Mouse (Mus musculus) adrenal gland, postnatal 0 days (tissue): ENCODE data around the gene Pdgfc. TPM values are rescaled to one million over a fixed set of nuclear protein-coding genes. Genes with fewer than 3 reads are reported as not detected.

Source experiments
- polyA plus RNA-seq: library from polyadenylated mRNA; unstranded; fragments of >200 nt; fragmentation: Nextera tagmentation; extraction: Ambion mirVana; gene quantifications from 2 replicates; pipeline ENCODE4 v1.2.1, GENCODE M21; 2015

Pdgfc gene
- 16.1 and 37.2 TPM in 2 replicates for polyA plus RNA-seq

DNA sequence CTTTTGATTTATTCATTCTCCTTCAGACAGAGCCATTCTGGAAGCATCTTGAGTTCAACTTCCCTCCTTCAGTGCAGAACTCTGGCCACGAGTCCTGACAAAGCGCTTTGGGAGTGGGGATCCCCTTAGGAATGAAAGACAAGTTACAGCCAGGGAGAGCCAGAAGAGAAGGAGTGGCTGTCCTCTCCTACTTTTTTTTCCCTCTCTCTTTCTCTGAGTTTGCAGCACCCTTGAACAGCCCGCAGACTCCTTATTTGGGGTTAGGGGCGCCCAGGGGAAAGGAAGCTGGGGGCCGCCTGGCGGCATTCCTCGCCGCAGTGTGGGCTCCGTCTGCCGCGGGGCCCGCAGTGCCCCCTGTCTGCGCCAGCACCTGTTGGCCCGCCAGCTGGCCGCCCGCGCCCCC, at the start of gene Pdgfc:
TSS of gene Pdgfc (plus strand) at position 266 of the 403 bp plus-strand sequence.

Other genes starting within 250 kb of the Pdgfc start
- 7.5 and 7.7 TPM in 2 replicates for gene Gria2, start 233.6 kb upstream of the Pdgfc start, polyA plus RNA-seq
- gene Glrb, start 122.8 kb upstream of the Pdgfc start, polyA plus RNA-seq: 19.9 and 20.2 TPM in 2 replicates